Mouse (Mus musculus) adrenal gland, postnatal 10 days (tissue): Measurements from ENCODE around the gene Rasgef1a. TPM values are rescaled to one million over a fixed set of nuclear protein-coding genes. Genes with fewer than 3 reads are reported as not detected.
A peak's percentile ranks its signal among the peaks of the same experiment; 100 is the strongest.

Experiments used
- DNase-seq: peaks from one replicate; pipeline ENCODE4 v3.0.0; 2021; ENCODE audit warnings: mixed read lengths
- total RNA-seq, 2 experiments: library from RNA; stranded (reverse); gene quantifications; 2 replicates each; pipeline ENCODE4 v1.2.3; 2021

Rasgef1a gene
- total RNA-seq, 2 experiments from 2014 or later = 0.21 to 0.36 TPM

DNA sequence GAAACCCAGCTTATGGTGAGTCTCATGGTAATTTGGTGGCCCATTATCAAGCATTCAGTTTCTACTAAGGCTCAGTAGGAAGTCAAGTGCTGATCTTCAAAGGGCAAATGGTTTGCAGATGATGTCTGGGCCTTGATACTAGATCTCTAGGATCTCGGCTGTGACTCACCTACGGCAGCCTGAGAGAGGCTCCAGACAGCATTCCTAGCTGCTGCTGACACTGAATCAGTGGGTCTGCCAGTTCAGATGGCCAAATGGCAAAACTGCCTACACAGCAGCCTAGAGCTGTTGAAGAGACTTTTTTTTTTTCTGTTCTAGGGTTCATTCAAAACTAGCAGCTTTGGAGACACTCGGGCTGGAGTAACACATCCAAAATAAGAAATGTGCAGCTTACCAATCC is 15.8 kb downstream of the Rasgef1a start:
- DNase-seq = no peak

DNA sequence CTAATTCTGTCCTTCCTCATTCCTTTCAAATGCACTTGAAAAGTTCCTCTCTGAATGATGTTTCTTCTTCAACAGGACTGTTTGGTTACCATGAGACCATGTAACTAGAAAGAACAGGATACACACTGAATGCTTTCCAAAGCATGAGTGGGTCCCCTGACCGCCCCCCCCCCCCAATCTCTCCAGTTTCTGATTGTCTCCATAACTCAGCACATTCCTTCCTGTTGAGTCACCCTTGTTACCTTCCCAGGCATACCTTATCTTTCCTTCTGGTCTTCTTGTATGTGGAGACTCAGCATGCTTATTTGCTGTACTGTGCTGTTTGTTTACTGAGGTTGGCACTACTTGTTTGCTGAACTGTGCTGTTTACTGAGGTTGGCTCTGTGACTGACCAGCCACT is 20.2 kb downstream of the Rasgef1a start:
- DNase-seq = no peak

DNA sequence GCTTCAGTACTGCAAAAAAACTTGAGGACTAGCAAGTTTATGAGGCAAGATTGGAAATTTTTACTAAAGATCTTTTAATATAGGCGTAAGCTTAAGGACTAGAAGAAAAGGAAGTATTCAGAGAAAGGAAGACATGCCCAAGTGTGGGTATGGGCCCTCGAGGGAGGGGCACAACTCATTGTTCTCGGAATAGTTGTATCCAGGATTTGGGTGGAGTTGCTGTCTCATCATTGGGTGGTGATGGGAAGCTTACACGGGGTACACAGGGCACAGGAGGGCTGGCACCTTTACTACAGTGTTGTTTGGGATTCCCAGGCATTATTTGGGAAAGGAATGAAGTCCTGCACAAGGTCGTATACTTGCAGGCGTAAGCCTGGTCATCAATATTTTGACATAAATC is 24.4 kb downstream of the Rasgef1a start:
- DNase-seq = no peak

DNA sequence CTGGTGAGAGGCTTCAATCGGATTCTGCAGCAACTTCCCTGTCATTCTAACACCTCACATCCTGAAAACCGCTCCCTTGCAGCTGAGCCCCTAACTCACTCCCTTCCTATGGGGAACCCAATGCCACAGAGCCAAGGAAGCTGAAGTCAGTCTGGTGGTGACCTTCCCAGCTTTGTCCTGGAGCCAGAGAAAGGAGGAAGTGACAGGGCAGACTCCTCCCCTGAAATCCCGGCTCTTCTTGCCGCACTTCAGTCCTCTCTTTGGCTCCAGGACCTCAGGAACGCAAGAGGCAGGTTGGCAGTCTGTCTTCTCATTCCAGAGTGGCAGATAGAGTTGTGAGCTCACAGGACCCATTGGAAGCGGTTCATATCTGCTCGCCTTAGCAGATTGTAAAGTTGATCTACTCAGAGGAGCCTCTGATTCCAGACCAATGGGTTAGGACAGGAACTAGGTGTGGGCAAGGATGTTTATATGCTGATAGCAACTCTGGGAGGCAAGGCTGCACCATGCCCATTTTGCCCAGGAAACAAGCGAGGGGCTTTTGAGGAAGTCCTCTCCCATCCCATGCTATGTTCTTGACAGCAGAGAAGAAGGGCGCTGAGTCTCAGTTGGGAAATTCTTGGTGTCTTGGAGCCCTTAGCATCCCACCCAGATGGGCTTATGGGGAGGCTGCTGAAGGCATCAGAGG is 25.0 kb downstream of the Rasgef1a start:
- DNase-seq = no peak

DNA sequence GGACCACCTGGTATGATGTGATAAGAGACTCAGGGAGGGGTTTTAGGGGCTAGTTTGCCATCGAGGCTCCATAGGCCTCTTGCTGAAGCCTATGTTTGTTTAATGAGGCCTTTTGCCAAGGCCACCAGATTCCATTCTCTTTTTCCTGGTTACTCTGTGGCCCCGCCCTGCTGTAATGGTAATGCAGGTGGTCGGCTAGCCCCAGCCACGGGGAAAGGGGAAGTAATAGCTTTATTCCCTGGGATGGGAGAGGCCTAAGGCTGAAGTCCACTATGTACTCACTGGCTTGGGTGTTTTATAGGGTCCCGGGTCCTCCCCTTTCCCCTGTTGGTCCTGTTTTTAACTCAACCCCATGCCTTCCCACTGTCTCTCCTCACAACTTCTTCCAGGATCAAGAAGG is 25.6 kb downstream of the Rasgef1a start:
- DNase-seq = no peak

DNA sequence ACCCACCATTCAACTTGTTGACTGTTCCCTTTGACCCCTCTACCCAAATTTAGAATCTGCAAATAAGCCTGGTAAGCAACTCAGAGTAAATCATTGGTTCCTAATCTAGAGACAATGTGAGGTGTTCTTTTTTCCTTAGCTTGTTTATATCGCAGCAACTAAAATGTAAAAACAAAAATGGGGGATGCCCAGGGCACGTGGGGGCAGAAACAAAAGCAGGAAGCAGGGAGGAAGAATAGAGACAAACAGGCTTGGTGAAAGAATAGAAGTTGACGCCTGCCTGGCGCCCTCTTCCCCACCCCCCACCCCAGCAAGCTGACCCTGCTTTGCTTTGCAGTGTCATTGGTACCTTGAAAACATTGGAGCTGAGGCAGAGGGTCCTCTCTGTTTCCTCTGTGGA is 33.9 kb downstream of the Rasgef1a start:
- no peak for DNase-seq

DNA sequence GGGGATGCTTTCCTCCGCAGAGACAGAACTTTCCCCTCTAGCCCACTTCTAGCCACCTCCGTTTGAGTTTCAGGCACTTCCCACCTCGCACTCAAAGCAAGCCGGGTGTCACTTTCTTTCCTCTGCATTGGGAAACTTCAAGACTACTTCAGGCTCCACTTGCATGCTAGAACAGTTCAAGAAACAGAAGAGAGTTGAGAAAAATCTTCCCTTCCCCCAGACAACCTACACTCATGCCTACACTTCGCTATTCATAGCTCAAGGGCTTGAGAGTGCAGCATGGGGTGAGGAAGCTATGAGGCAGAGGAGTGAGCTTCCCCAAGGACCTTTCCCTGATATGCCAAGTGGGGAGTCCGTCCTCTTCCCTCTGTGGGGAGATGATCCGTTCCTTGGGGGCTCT is 34.7 kb downstream of the Rasgef1a start:
- DNase-seq = no peak

DNA sequence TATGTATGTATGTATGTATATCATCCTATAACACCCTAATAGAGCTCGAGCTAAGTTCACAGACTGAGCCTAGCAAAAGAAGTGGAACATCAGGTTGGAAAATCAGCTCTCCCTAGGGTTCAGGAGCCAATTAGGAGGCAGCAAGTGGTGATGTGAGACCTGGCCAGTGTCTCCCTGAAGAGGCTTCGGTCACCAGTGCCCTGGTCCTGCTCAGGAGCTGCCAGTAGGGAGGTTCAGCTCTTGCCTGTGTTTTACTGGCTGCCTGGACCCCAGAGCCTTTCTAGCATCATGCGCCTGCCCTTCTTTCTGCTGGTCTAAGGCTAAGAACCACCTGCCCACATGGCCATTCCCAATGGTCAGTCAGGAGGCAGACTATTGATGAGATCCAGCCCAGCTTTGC is 35.3 kb downstream of the Rasgef1a start:
- no peak for DNase-seq

DNA sequence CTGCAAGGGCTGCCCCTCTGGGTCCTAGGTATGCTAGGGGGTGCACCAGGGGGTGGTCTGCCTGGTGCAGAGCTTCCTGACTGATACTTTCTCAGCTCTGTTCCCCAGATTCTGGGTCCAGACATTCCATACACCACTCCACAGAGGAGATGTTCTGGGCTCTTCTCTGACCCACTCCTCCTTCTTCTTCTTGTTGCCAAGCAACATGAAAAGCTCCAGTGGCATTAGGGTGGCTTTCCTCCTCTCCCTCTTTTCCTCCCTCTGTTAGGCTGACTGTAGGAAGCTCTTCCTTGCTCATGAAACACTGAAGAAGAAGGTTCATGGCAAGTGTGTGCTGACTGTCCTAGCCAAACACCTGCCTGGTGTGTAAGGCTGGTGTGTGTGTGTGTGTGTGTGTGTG is 35.7 kb downstream of the Rasgef1a start:
- no peak for DNase-seq

DNA sequence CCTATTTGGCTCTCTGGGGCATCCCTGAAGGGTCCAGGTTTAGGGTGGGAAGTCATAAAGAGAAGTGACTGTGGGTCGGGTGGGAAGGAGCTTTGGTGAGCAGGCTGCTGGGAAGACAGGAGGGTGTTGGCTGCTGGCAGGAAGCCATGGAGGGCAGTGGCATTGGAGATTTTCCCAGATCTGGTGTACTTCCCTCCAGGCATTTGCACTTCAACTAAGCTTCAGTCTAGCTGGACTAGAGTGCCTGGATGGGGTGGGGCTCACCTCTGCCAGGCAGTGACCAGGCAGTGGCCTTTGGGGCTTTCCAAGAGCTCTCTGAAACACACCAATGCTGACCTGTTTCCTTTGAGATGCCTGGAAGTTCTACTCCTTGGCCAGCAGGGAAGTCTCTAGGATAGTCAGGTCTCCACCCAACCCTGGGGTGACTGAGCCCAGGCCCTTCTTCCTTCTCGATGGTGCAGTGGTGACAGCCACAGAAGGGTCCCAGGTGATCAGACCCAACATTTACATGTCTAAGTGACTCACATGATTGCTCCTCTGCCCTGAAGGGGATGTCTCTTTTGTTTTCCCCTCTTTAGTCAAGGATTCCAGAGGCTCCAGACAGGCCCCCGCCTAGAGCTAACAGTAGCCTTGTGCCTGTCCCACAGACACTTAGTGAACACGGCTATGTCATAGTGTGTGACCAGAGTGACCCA is 36.7 kb downstream of the Rasgef1a start:
- peak; percentile 24 for DNase-seq

DNA sequence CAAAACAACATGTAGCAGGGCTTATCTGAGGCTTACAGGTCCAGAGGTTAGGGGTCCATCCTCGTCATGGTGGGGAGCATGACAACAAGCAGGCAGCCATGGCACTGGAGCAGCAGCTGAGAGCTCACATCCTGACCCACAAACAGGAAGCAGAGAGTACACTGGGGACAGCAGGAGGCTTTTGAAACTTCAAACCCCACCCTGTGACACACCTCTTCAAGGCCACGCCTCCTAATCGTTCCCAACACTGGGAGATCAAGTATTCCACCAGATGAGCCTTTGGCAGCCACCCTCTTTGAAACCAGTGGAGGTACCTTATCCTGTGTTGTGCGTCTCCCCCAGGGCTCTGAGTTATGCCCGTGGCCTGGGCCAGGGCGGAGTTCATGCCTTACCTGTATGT is 38.5 kb downstream of the Rasgef1a start:
- no peak for DNase-seq

DNA sequence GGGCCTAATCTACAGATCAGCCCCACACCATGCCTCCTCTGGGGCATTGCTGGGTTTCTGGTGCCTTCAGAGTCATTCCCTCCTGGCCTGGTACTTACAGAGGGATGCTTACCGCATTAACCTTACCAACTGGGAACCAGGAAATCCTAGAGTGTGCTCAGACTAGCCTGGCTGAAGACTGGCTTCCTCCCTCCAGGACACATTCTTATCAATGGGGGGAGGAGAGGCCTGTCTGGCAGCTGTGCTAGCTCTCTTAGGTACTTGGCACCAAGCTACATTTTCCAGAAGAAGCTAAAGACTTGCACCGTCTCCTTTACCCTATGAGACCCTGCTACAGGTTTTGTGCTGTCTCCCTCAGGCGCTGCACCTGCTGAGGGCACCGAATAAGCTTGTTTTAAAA is 40.2 kb downstream of the Rasgef1a start:
- DNase-seq = no peak

DNA sequence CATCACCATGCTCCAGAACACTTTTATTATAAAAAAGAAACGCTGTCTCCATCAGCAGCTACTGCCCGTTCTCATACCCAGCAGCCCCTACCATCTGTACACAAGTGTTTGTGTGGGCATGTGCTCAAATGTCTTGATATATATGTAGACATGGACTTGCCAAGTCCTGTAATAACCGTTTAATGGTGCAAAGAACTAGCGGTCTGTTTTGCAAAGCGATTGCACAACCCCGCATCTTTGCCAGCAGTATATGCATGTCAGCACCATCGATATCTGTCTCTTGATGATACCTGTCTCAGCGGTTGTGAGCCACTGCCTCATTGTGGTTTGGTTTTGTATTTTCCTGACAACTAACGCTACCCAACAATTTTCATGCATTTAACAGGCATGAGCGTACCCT is 44.0 kb downstream of the Rasgef1a start:
- DNase-seq = no peak

DNA sequence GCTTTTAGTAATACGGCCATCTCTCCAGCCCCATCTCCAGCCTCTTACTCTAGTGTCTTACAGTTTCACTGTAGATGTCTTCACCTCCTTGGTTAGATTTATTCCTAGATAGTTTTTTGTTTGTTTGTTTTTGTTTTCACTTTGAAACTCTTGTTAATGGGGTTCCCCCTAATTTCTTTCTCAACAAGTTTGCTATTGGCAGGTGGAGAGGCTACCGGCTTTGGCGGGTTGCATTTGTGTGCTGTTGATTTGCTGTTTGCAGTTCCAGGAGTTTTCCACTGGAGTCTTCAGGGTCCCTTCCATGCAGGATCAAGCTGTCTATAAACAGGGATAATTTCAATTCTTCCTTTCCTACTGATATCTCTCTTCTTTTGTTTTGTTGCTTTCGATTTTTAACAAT is 50.0 kb downstream of the Rasgef1a start:
- no peak for DNase-seq

DNA sequence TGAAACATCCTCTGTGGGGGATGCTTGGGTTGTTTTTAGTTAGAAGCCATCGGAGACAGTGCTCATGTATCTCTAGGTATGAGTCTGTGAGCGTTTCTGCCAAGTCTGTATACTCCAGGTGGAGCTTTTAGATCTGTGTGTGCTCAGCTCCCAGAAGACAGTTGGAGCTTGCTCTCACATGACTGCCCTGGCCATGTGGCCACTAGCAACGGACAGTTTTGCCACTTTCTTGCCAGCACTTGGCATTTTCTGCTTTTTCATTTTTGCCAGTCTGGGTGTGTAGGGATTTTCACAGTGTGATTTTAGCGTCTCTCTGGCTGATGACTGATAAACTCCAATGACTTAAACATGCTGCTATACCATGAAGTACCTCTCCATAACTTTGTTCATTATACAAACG is 52.0 kb downstream of the Rasgef1a start:
- no peak for DNase-seq

DNA sequence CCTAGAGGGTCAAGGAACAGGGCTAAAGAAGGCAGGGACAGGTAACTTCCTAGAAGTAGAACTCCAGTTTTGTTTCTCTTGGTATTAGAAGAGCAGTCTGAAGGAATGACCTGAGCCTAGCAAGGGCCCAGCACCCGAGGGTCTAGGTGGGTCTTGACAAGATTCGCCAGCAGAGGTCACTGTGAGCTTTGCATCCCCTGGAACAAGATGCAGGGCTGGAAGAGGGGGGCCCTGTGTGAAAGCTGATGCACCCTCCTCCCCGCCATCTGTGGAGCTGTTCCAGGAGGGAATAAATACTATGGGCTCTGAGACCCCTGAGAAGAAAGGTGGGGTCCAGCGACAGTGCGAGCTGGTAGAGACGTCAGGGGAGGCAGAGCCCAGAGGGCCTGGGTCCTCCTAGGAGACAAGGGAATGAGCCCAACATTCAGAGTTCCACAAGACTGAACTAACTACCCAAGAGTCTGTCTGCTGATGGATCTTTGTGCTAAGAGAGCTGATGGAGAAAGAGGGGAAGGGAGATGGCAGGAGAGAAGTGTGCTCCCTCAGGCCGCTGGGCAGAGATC is 53.8 kb downstream of the Rasgef1a start:
- peak; percentile 50 for DNase-seq

DNA sequence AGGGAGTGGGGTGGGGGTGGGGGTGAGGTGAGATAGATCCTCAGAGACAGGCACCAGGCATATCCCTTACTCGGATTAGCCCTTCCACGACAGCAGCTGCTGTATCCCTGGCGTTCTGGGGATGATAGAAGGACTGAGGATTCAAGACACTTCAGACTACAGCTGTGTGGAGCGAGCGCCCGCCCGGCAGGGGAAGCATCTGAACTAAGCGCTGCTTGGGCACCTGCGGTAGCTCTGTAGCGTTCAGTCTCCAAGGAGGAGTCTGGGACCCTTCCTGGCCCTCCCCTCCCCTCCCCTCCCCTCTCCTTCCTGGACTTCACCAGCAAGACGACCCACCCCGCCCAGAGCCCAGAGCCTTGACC is 54.6 kb downstream of the Rasgef1a start:
- no peak for DNase-seq

DNA sequence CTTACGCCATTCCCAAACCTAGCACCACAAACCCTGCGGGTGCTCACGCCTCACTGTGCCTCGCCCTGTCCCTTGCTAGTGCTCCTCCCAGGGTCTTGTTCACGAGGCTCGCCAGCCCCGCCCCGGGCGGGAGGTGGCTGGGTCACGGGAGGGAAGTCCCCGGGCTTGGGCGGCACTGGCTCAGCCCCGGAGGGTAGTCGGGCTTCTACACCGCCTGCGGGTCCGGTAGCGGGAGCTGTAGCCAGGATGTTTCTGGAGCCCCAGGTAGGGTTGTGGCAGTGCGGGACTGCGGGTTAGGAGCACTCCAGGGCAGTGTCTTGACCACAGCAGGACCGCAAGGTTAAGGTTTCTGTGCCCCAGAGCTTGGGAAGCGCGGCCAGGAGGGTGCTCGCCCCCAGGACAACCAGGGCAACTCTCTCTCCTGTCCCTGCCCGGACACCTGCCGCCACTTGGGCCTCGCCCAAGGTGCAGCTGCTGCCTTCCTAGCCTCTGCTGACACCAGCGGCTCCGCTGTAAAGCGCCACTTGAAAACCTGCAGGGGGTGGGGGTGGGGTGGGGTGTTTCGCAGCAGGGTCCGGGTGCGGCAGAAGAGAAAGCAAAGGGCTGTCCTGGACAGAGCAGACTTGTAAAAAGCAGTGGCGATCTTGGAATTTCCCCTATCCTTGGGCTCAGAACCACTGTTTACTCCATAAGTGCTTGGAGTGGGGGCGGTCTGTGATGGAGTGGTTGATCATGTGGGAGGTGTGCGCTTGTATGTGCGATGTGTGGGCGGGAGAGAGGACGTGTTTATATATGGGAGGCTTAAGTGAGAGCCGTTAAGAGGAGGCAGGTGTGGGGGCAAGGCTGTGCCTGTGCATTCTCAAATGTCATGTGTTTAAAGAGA is 55.2 kb downstream of the Rasgef1a start:
- peak; percentile 45 for DNase-seq

DNA sequence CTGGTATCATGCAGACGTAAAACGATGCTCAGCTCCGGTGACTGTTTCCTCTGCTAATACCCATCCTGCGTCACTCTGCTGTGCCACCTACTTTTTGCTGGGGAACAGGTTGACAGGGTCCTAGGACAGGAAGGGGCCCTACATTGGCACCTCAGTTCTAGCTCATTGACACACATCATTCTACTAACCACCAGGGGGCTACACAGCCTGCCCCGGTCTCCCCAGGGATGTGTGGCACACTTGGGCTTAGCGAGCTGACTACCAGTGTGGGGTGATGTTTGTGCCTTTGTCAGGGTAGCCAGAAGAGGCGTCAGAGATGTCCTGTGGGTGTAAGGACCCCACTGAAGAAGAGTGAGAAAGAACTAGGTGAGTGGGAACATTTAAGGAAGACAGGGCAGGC is 56.5 kb downstream of the Rasgef1a start:
- DNase-seq = no peak

DNA sequence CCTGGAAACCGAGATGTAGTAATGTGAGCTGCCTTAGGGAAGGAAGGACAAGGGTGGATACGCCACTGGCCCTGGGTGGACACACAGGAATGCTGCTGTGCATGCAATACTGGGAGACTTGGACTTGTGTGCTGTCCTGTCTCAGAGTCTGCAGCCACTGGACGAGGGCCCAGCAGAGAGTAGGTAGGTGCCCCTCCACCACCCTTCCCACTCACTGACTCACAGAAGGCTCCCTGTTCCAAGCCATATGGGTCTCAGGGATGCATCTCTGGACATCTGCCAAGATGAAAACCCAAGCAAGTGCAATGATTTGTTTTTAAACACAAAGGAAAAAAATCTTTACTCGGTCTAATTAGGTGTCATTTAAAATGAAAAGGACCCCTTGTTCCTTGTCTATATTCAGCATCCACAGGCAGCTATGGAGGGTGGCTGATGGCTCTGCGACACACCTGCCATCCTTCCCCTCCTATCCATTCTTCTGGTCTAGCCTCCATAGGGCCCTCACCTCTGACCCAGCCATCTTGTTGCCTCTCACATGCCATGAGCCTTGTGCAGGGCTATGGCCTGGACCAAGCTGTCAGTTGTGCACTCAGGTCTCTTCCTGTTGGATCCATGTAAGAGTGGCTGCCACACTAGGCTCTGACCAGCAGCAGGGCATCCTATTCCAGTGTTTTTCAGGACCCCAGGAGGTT is 59.2 kb downstream of the Rasgef1a start:
- no peak for DNase-seq

DNA sequence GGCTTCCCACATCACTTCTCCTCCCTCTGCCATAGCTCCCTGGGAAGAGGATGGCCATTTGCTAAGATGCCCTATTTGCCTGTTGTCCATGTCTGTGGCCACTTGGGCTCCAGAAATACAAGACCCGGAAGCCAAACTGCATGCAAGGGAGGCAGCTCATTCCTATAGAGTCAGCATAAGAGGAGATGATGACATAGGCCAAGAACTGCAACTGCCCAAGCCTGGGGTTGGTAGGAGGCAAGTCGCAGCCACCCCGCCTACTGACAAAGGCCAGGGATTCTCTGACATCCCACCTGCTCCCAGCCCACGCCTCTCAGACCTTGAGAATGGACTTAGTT is 59.7 kb downstream of the Rasgef1a start:
- DNase-seq = no peak

DNA sequence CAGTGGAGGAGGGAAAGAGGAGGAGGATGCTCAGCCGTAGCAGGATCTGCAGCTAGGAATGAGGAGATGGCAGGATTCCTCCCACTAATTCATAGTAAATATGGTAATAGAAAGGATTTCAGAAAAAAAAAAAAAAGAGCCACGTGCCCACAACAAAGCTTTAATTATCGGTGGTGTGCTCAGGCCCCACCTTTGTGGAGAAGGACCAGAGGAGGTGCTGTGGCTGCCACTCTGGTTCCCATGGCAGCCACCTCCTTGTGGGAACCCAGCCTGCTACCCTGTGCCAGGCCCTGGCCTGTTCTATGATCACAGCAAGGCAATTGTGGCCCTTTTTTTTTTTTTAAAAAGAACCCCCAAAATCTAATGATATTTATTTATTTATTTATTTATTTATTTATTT is 60.2 kb downstream of the Rasgef1a start:
- no peak for DNase-seq

DNA sequence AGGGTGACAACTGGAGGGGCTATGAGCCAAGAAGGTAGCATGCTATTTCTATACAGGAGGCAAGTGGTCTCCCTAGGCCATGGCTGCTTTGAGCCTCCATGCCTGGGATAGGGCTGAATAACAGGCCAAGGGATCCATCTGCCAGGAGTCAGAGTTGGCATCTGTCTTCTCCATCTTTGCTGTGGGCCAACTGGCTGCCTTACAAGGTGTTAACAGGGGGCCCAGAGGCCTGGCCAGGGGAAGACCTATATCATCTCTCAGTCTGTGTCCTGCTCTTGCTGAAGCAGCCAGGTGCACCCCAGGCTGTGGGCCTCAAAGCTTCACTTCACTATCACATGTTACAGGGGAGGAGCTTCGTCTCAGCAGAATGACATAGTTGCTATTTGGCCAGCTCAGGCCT is 60.9 kb downstream of the Rasgef1a start:
- no peak for DNase-seq
